Mouse (Mus musculus) yolk sac, embryonic 10.5 days (tissue): ENCODE results near the gene Cd59b.
"Not testable (repeated sequence)": the region's sequence is repeated elsewhere in the genome, so short reads cannot be mapped to it uniquely, and the experiment has no call there.

ENCODE experiments used
- DNase-seq: peaks from one replicate; pipeline ENCODE4 v3.0.0-alpha.2; 2017; ENCODE audit warnings: low spot score

The Cd59b gene

DNA sequence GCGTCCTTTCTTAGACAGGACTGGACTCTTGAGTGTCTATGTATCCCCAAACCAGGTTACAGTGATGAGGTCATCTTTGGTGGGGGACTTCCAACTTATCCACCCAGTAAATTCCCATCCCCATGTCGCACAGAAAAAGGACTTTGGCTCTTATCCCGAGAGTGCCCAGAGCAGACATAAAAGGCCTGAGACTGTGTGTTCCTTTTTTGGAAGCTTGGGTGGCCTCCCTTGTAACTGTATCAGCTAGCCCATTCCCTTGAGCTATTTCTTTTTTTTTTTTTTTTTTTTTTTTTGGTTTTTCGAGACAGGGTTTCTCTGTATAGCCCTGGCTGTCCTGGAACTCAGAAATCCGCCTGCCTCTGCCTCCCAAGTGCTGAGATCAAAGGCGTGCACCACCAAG lies 4.1 kb upstream of the Cd59b start, which contains the start of gene Gm10912:
Gm10912 (plus strand) TSS at position 301 of the 400 bp plus-strand sequence.
- not testable (repeated sequence) for DNase-seq

DNA sequence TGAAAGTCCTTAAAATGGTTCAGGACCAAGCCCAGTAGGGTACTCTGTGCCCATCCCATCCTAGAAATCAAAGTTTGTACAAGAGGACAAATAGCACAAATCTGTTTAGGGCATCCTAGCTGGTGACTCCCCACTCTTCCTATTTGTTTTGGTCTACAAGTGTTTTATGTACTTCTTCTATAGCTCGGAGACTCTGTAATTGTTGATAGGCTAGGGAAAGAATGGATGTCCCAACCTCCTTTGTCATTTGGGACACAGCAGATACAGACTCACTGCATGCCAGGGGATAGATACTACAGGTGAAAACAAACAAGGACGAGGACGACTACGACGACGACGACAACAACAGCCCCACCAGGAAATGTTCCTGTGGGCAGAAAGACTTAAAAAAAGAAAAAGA lies 1.2 kb upstream of the Cd59b start, which contains the start of gene Gm10799:
Gm10799 (minus strand) TSS at position 101 of the 400 bp plus-strand sequence.
- DNase-seq: not testable (repeated sequence)

- peak; percentile 66 for DNase-seq
These were observed 8.6 kb downstream of the Cd59b start for GRCm38 (mm10) chr2:104078285-104078684.

GRCm38 (mm10) chr2:104081436-104082050 lies 11.9 kb downstream of the Cd59b start:
- not testable (repeated sequence) for DNase-seq

DNA sequence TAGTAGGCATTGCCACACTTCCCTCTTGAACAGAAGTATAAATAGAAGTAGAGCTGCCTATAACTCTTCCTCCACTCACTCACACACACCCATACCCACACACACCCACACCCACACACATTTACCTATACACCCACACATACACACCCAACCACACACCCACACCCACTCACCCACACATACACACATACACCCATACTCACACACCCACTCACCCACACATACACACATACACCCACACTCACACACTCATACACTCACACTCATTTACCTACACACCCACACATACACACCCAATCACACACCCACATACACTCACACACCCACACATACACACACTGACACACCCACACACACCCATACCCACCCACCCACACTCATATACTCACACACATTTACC lies 12.8 kb downstream of the Cd59b start:
- DNase-seq: no peak

- DNase-seq: not testable (repeated sequence)
These were observed 14.4 kb downstream of the Cd59b start for GRCm38 (mm10) chr2:104084027-104084426.

DNA sequence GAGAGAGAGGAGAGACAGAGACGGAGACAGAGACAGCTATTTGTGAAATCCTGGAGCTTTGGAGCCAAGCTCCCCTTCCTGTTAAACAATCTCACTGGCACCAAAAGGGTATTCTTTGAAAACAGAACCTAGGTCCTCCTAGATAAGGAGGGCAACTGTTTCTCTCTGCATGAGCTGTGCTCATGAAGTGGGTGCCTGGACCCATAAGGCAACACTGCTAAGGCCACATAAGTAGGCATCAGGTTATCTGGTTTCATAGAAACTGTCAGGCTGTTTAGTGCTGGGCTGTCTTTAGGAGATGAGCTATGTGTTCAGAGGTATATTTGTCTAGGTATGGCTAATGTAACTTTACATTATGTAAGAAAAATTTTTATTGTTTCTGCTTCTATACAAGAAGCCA lies 17.9 kb downstream of the Cd59b start:
- DNase-seq: not testable (repeated sequence)

GRCm38 (mm10) chr2:104093305-104093704 lies 23.7 kb downstream of the Cd59b start:
- DNase-seq: no peak

GRCm38 (mm10) chr2:104095741-104096213 lies 26.1 kb downstream of the Cd59b start, which contains the start of gene Cd59a:
TSS of gene Cd59a (plus strand) at chr2:104095801.
- DNase-seq: peak; percentile 92

DNA sequence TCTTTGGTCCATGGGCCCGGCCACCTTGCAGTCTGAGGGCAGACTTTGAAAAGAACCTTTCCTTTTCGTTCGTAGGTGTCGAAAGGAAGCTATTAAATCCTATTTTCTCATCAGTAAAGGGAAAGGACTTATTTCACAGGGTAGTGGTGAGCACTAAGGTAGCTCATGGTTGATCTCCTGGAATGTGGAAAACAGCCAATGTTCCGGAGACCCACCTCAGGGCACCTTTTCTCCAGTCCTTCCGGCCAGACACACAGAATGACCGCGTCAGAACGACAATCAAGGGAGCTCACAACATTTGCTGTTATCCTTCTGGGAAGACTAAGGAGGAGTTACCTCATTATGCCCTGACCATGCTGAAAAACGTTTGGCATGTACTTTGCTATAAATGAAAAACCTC lies 26.6 kb downstream of the Cd59b start:
- DNase-seq: no peak

- not testable (repeated sequence) for DNase-seq
These were observed 27.1 kb downstream of the Cd59b start for GRCm38 (mm10) chr2:104096796-104097195.

DNA sequence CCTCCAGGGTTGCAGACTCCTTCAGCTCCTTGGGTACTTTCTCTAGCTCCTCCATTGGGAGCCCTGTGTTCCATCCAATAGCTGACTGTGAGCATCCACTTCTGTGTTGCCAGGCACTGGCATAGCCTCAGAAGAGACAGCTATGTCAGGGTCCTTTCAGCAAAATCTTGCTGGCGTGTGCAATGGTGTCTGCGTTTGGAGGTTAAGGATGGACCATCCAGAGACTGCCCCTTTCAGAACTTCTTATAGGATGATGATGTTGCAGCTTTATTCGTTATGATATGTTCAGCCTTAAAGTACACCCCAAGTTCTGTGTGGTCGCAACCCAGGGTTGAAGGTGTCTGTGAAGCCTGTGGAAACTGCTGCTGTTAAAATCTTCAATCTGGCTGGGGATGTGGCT lies 27.7 kb downstream of the Cd59b start:
- DNase-seq: not testable (repeated sequence)

DNA sequence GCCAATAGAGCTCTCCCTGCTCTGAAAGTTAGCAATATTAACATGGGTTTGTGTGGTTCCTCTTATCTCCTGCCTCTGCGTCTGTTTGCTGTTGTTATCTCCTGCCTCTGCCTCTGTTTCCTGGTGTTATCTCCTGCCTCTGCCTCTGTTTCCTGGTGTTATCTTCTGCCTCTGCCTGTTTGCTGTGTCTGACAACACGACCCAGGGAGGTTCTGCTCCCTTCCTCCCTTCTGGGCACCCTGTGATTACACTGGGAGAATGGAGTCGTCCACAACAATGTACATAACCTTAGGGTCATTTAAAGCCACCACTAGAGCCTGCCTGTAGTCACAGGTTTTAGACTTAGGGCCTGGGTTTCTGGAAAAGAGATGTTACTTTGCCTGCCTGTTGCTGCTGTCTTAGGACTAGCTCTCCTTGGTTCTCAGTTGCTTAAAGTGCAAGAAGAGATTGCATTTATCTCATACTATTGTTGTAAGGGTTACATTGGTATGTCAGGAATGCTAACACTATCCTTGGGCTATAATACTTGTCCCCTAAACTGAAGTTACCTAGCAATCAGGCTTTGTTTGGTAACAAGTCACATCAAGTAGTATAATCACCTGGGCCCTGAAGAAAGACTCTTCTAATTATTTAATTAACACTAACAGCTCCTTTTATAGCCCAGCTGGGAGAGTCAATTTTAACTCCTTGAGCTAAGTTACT lies 29.0 kb downstream of the Cd59b start:
- DNase-seq: peak; percentile 85

DNA sequence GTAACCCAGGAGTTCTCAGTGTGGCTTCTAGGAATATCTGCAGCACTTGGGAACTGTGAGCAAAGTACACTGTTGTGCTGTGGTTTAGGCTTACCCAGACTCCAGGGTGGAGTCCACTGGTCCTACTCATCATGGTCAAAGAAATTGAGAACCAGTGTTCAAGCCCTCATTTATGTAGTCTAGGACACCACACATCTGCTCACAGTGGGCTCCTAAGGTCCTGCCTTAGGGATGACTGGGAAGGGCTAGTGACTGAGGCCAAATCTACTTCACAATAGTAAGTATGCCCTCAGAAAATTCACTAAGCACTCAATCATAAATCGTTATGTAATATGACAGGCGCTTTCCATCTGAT lies 29.6 kb downstream of the Cd59b start:
- DNase-seq: no peak

- DNase-seq: no peak
These were observed 30.3 kb downstream of the Cd59b start for GRCm38 (mm10) chr2:104099946-104100345.

- DNase-seq: no peak
These were observed 35.2 kb downstream of the Cd59b start for GRCm38 (mm10) chr2:104104800-104105199.

- not testable (repeated sequence) for DNase-seq
These were observed 39.4 kb downstream of the Cd59b start for GRCm38 (mm10) chr2:104109021-104109420.

DNA sequence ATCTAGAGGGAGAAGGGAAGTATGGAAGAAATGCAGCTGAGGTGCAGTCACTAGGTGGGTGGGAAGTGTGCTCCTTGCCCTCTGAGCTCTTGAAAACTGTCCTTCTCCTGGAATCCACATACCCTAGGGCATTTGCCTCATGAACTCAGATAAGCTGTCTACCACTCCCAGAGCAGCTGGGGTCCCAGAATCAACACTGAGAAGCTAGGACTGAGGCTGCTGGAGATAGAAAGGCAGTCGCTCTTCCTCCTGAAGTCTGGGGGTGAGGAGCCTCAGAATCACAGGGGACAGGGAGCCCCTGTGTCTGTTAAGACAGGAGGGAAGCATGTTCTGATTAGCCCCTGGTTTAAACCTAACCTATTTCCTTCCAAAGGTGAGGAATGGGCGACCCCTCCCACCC lies 39.9 kb downstream of the Cd59b start:
- peak; percentile 69 for DNase-seq

- no peak for DNase-seq
These were observed 40.4 kb downstream of the Cd59b start for GRCm38 (mm10) chr2:104110031-104110430.

GRCm38 (mm10) chr2:104111170-104111797 lies 41.6 kb downstream of the Cd59b start:
- not testable (repeated sequence) for DNase-seq

DNA sequence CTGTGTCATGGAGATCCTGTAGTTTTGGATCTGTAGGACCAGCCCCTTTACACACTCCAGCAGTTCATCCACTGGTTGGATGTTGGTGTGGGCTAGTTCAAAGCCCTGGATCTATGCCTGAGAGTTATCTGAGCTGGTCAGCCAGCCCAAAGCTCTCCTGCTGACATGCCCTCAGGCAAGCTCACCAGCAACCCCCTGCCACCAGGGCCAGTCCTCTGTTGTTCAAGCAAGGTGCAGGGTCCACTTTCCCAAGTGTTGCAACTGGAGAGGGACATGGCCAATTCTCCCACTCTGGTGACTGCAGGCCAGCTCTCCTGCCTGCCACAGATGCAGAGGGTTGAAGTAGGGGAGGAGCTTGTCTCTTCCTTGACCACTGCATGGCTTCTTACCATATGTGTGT lies 43.9 kb downstream of the Cd59b start:
- DNase-seq: not testable (repeated sequence)

- no peak for DNase-seq
These were observed 45.2 kb downstream of the Cd59b start for GRCm38 (mm10) chr2:104114898-104115297.

- not testable (repeated sequence) for DNase-seq
These were observed 47.5 kb downstream of the Cd59b start for GRCm38 (mm10) chr2:104117173-104117572.
